Mouse (Mus musculus) spleen, adult 2 months (tissue): ENCODE data around the gene Trpc7. TPM values are rescaled to one million over a fixed set of nuclear protein-coding genes. Genes with fewer than 3 reads are reported as not detected.
A peak's percentile ranks its signal among the peaks of the same experiment; 100 is the strongest.

ENCODE experiments used
- DNase-seq, 2 experiments: peaks; one replicate each; pipeline versions ENCODE4 v3.0.0 to v3.0.0-alpha.2; 2012 to 2021; ENCODE audit warnings: low spot score in 2 of 2, low read depth in 1 of 2
- H3K27ac ChIP-seq: fragments of 200-500 bp; 2 replicates; pipeline ENCODE4 v1.5.1; 2012; ENCODE audit warnings: low read length, inconsistent platforms; ENCODE audit not compliant: insufficient read depth
- H3K27me3 ChIP-seq: fragments of 200-500 bp; 2 replicates; pipeline ENCODE4 v1.6.1; 2012; ENCODE audit warnings: mild to moderate bottlenecking, moderate library complexity, low read length, inconsistent platforms; ENCODE audit not compliant: control insufficient read depth, insufficient read depth
- H3K36me3 ChIP-seq: fragments of 200-500 bp; 2 replicates; pipeline ENCODE4 v1.6.1; 2012; ENCODE audit warnings: mild to moderate bottlenecking, low read length, inconsistent platforms; ENCODE audit not compliant: control insufficient read depth, insufficient read depth
- H3K4me1 ChIP-seq: fragments of 200-500 bp; 2 replicates; pipeline ENCODE4 v1.6.1; 2011; ENCODE audit warnings: inconsistent platforms; ENCODE audit not compliant: control insufficient read depth, insufficient read depth, insufficient read length
- H3K4me3 ChIP-seq: fragments of 200-500 bp; 2 replicates; pipeline ENCODE4 v1.5.1; 2011; ENCODE audit warnings: mild to moderate bottlenecking, inconsistent platforms; ENCODE audit not compliant: insufficient read depth, insufficient read length; ENCODE audit errors: extremely low read depth
- CTCF ChIP-seq: fragments of 200-500 bp; IDR thresholded peaks from 2 replicates; pipeline ENCODE4 v1.5.1; 2011; ENCODE audit warnings: mild to moderate bottlenecking, inconsistent platforms; ENCODE audit not compliant: insufficient read depth, insufficient read length, insufficient replicate concordance; ENCODE audit errors: extremely low read depth
- POLR2A ChIP-seq: fragments of 200-500 bp; IDR thresholded peaks from 2 replicates; pipeline ENCODE4 v1.6.1; 2011; ENCODE audit warnings: low read depth, low read length, inconsistent platforms
- WGBS: fragments of 180-500 bp; shearing (Covaris S2); methylation state at CpG from one replicate; pipeline ENCODE4 v1.1.7; 2018; 5-methylcytosine and 5-hydroxymethylcytosine counted together
- polyA plus RNA-seq: library from polyadenylated mRNA; depleted of rRNA; stranded (reverse); fragments of >200 nt; gene quantifications from 2 replicates; pipeline ENCODE4 v1.2.3, GENCODE M21; 2012; rRNA removed

Trpc7 gene
- polyA plus RNA-seq, 1 experiment, result not detected

GRCm38 (mm10) chr13:56741691-56742090, 154.1 kb downstream of the Trpc7 start:
- H3K27ac ChIP-seq, result no peak overlapping the region
- H3K36me3 ChIP-seq, result peaks cover 4% of the 10 kb centered on the region
- 95% methylated on average over 7 of the region's 7 CpGs for WGBS
- no peak overlapping the region for H3K4me3 ChIP-seq
- H3K27me3 ChIP-seq, result no peaks in the 10 kb centered on the region
- DNase-seq, result no peak
- TF ChIP-seq CTCF, result no peak
- no peak for TF ChIP-seq POLR2A
- no peaks in the 10 kb centered on the region for H3K4me1 ChIP-seq

- 87% methylated on average over 6 of the region's 6 CpGs for WGBS
- H3K27ac ChIP-seq, result no peak overlapping the region
- H3K4me3 ChIP-seq, result no peak overlapping the region
- TF ChIP-seq POLR2A, result no peak
- no peak for TF ChIP-seq CTCF
- no peaks in the 10 kb centered on the region for H3K4me1 ChIP-seq
- H3K27me3 ChIP-seq, result no peaks in the 10 kb centered on the region
- peaks cover 6% of the 10 kb centered on the region for H3K36me3 ChIP-seq
- no peak for DNase-seq
These were observed 155.3 kb downstream of the Trpc7 start for GRCm38 (mm10) chr13:56740496-56740895.

GRCm38 (mm10) chr13:56739556-56739955, 156.2 kb downstream of the Trpc7 start:
- H3K27me3 ChIP-seq, result no peaks in the 10 kb centered on the region

GRCm38 (mm10) chr13:56735212-56735875, 160.4 kb downstream of the Trpc7 start:
- WGBS, result 57% methylated on average over 6 of the region's 6 CpGs
- H3K27me3 ChIP-seq, result no peaks in the 10 kb centered on the region
- no peaks in the 10 kb centered on the region for H3K4me1 ChIP-seq
- no peak overlapping the region for H3K27ac ChIP-seq
- no peak overlapping the region for H3K4me3 ChIP-seq
- TF ChIP-seq POLR2A (no peak), CTCF (peak; percentile 9; the same call in 1 of the 2 replicates)
- DNase-seq, result no peak
- peaks cover 13% of the 10 kb centered on the region for H3K36me3 ChIP-seq

More at GRCm38 (mm10) chr13:56739556-56739955, 156.2 kb downstream of the Trpc7 start:
- TF ChIP-seq CTCF (no peak), POLR2A (no peak)
- H3K36me3 ChIP-seq, result peaks cover 7% of the 10 kb centered on the region
- DNase-seq, result no peak
- H3K4me3 ChIP-seq, result no peak overlapping the region
- no peak overlapping the region for H3K27ac ChIP-seq
- no peaks in the 10 kb centered on the region for H3K4me1 ChIP-seq
- WGBS, result 92% methylated on average over 5 of the region's 5 CpGs

- DNase-seq, result no peak
- H3K4me1 ChIP-seq, result no peaks in the 10 kb centered on the region
- no peak overlapping the region for H3K27ac ChIP-seq
- no peaks in the 10 kb centered on the region for H3K27me3 ChIP-seq
- WGBS, result 75% methylated on average over 4 of the region's 4 CpGs
- H3K4me3 ChIP-seq, result no peak overlapping the region
- H3K36me3 ChIP-seq, result peaks cover 16% of the 10 kb centered on the region
- TF ChIP-seq POLR2A (no peak), CTCF (no peak)
These were observed 161.2 kb downstream of the Trpc7 start for GRCm38 (mm10) chr13:56734617-56735016.

- Histone ChIP-seq H3K27ac (no peak overlapping the region), H3K4me3 (no peak overlapping the region), H3K27me3 (no peaks in the 10 kb centered on the region), H3K4me1 (no peaks in the 10 kb centered on the region), H3K36me3 (peaks cover 29% of the 10 kb centered on the region)
- TF ChIP-seq CTCF, result no peak
- WGBS, result 92% methylated on average over 7 of the region's 7 CpGs
- DNase-seq, result no peak
These were observed 166.7 kb downstream of the Trpc7 start for GRCm38 (mm10) chr13:56729046-56729445.

- TF ChIP-seq CTCF (no peak), POLR2A (no peak)
- Histone ChIP-seq H3K27me3 (no peaks in the 10 kb centered on the region), H3K4me1 (no peaks in the 10 kb centered on the region), H3K4me3 (no peak overlapping the region), H3K27ac (no peak overlapping the region), H3K36me3 (peaks cover 25% of the 10 kb centered on the region)
- no peak for DNase-seq
- WGBS, result 91% methylated on average over 4 of the region's 4 CpGs
These were observed 169.2 kb downstream of the Trpc7 start for GRCm38 (mm10) chr13:56726551-56726950.

Other genes with a start within 250 kb of the Trpc7 start
- gene Smad5, start 193.0 kb downstream of the Trpc7 start, polyA plus RNA-seq, result 10.2 and 12.0 TPM in 2 replicates
- 0.25 and 0.48 TPM in 2 replicates for gene Gm45623, start 142.2 kb downstream of the Trpc7 start, polyA plus RNA-seq